Mouse (Mus musculus): Measurements from ENCODE around the gene Cacna1e. TPM values are rescaled to one million over a fixed set of nuclear protein-coding genes. Genes with fewer than 3 reads are reported as not detected.

Cacna1e gene
- polyA plus RNA-seq, 1 experiment from 2014 or later, result 10.7 TPM

DNA sequence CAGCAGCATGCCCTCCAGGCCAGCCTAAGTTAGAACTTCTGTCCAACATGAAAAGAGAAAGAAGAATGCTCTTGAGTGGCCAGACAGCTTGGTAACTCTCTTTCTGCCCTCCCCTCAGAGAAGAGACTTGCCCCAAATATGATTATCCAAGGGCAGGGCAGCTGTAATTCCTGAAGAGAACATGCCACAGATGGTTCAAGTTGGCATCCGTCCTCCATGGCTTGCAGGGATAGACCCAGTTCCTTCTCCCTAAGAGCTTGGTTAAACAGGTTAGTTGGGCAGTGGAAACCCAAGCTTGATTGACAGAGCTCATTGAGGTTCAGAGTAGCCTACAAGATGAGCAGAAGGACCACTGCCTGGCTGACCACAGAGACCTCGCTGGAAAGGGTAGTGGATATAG lies 85.5 kb downstream of the Cacna1e start:
- WGBS, result 71% methylated on average over 2 of the region's 2 CpGs
- Histone ChIP-seq H3K4me3 (no peak overlapping the region), H3K36me3 (no peaks in the 10 kb centered on the region), H3K4me2 (no peak overlapping the region), H3K9ac (no peak overlapping the region), H3K4me1 (replicated peaks) (no peaks in the 10 kb centered on the region), H3K9me3 (no peaks in the 10 kb centered on the region), H3K27ac (replicated peaks) (no peak overlapping the region), H3K27me3 (no peaks in the 10 kb centered on the region)
- no peak for ATAC-seq (ENCODE audit: low read depth)

DNA sequence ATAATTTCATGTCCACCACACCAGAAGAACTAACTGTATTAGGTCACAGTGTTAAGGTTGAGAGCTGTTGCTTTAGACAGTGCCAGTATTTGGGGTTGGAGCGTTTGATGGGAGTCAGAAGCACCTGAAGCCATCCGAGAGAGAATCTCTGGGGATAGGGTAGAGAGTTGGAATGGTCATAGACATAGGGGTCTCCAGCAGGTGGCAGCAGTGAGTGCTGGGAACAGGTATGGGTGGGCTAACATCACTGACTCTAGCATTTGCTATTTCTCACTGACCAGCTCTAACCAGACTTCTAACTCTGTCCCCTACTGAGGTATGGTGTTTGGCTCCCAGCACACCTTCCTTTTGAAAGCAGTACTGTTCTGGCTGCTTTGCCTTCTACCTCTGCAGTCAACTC lies 87.6 kb downstream of the Cacna1e start:
- no peak for ATAC-seq (ENCODE audit: low read depth)
- Histone ChIP-seq H3K9ac (no peak overlapping the region), H3K27me3 (no peaks in the 10 kb centered on the region), H3K27ac (replicated peaks) (no peak overlapping the region), H3K4me1 (replicated peaks) (no peaks in the 10 kb centered on the region; the same call in 1 of the 2 replicates), H3K4me2 (no peak overlapping the region), H3K9me3 (no peaks in the 10 kb centered on the region), H3K4me3 (no peak overlapping the region), H3K36me3 (no peaks in the 10 kb centered on the region)
- 65% methylated on average over 2 of the region's 2 CpGs for WGBS

DNA sequence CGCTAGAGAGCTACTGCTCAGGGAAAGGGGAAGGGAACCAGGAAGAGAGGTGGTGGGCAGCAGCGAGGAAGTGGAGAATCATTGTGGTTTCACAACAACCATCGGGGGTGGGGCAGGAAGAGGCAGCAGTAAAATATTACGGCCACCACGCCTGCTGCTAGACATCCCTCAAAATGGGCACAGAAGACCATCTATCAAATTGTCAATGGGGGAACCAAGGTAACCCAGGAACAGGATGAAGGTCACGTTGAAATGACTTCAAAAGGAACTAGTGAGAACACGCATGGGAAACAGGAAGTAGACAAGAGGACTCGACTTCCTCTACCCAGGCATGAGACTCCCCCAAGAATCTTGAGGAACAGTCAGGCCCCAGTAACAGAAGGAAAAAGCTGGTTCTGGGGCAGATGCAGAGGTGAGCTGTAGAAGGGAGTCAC lies 89.8 kb downstream of the Cacna1e start:
- Histone ChIP-seq H3K4me2 (no peak overlapping the region), H3K9ac (no peak overlapping the region), H3K27ac (replicated peaks) (no peak overlapping the region), H3K9me3 (no peaks in the 10 kb centered on the region), H3K36me3 (no peaks in the 10 kb centered on the region), H3K4me1 (replicated peaks) (peaks cover 7% of the 10 kb centered on the region; the same call in 1 of the 2 replicates), H3K27me3 (no peaks in the 10 kb centered on the region), H3K4me3 (no peak overlapping the region)
- 84% methylated on average over 8 of the region's 8 CpGs for WGBS
- ATAC-seq (ENCODE audit: low read depth), result no peak

DNA sequence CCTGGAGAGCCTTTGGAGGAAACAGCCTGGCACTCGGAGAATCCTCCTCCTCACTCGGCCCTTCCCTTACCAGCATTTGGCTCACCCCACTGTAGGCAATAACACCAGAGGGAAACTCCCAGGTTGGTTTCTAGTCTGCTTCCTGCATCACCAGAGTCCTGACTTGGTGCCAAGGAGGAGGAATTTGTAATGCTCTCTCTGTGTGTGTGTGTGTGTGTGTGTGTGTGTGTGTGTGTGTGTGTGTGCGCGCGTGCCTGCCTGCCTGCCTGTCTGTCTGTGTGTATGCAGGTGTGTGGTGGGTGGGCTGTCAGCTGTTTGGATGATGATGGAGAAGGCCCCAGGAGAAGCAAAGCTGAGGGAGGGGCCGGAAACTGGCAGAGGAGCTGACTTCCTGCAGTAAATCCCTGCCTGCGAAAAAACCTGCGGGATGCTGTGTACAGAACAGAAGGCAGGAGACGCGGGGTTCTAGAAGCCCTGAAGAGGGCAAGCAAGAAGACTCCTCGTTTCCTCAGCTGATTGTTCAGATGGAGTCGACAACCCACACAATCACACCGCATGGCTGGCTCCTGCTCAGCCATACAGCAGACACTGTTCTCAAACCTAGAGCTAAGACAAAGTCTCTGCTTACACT lies 92.6 kb downstream of the Cacna1e start:
- 65% methylated on average over 13 of the region's 13 CpGs for WGBS
- H3K27me3 ChIP-seq, result peaks cover 3% of the 10 kb centered on the region; the same call in 1 of the 2 replicates
- H3K4me1 ChIP-seq (replicated peaks), result peaks cover 14% of the 10 kb centered on the region; the same call in 1 of the 2 replicates
- ATAC-seq (ENCODE audit: low read depth), result no peak
- no peak overlapping the region for H3K4me3 ChIP-seq
- no peak overlapping the region for H3K4me2 ChIP-seq
- H3K9ac ChIP-seq, result no peak overlapping the region
- no peaks in the 10 kb centered on the region for H3K9me3 ChIP-seq
- H3K36me3 ChIP-seq, result no peaks in the 10 kb centered on the region
- H3K27ac ChIP-seq (replicated peaks), result no peak overlapping the region; the same call in 1 of the 2 replicates

DNA sequence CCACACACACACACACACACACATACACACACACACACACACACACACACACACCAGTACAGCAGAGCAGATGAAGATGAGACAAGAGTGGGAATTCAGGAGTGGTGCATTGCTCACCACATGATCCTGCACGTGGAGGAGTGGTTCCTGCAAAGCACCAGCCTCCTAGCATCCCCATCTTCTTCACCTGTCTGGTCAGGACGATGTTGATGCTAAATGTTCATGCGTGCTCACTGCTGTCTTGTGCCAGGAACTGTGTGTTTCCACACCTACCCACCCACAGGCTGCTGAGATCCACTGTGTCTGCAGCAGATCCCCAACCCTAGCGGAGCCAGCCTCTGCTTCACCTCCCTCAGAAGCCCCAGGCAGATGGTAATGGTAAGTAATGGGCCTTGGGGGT lies 95.8 kb downstream of the Cacna1e start:
- H3K36me3 ChIP-seq, result no peaks in the 10 kb centered on the region
- ATAC-seq (ENCODE audit: low read depth), result peak; percentile 24; the same call in 1 of the 2 replicates
- 0 out of 2 replicates have a peak overlapping the region, but pooled peaks have one; percentile 13 for H3K27ac ChIP-seq (replicated peaks)
- peaks cover 15% of the 10 kb centered on the region for H3K27me3 ChIP-seq
- H3K4me1 ChIP-seq (replicated peaks), result peaks cover 28% of the 10 kb centered on the region; the same call in 1 of the 2 replicates
- no peaks in the 10 kb centered on the region for H3K9me3 ChIP-seq
- no peak overlapping the region for H3K4me2 ChIP-seq
- H3K9ac ChIP-seq, result no peak overlapping the region
- H3K4me3 ChIP-seq, result no peak overlapping the region
- 75% methylated on average over 4 of the region's 4 CpGs for WGBS

DNA sequence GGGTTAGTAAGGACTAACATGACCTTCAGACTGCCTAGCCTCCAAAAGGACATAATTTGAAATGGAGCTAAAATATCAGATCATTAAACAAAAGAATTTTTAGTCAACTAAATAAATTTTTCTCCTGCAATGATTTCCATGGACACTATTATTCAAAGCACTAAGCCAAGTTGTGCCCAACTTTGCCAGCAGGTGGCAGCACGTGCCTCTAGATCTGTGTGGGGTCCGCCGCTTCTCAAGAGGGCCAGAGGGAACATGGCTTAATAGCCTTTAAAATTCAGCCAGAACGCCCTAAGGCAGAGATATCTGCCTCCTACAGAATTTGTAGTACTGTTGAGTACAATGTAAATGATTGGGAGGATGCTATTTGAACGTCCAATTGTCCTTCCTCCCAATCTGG lies 96.2 kb downstream of the Cacna1e start:
- Histone ChIP-seq H3K4me3 (no peak overlapping the region), H3K9me3 (no peaks in the 10 kb centered on the region), H3K9ac (no peak overlapping the region), H3K4me2 (no peak overlapping the region), H3K27me3 (peaks cover 16% of the 10 kb centered on the region), H3K36me3 (no peaks in the 10 kb centered on the region), H3K4me1 (replicated peaks) (peaks cover 28% of the 10 kb centered on the region; the same call in 1 of the 2 replicates), H3K27ac (replicated peaks) (no peak overlapping the region)
- ATAC-seq (ENCODE audit: low read depth), result peak; percentile 49; the same call in 1 of the 2 replicates
- 7% methylated on average over 5 of the region's 5 CpGs for WGBS

DNA sequence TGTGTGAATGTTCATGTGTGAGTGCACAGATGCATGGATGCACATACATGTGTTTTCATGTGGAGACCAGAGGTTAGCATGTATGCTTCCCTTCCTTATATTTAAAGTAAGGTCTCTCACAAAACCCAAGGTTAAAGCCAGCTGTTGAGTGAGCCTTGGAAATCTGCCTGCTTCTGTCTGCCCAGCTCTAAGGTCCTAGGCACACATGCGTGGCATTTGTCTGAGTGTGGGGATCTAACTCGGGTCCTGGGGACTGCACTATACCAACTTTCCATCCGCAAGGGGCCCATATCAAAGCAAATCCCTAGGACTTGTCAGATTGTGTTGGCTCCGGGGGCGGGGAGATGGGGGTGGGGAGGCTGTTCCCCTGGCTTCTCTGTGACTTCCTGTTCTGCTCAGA lies 96.9 kb downstream of the Cacna1e start:
- Histone ChIP-seq H3K27me3 (peaks cover 20% of the 10 kb centered on the region), H3K4me3 (no peak overlapping the region), H3K27ac (replicated peaks) (no peak overlapping the region), H3K9ac (no peak overlapping the region), H3K36me3 (no peaks in the 10 kb centered on the region), H3K4me1 (replicated peaks) (peaks cover 28% of the 10 kb centered on the region; the same call in 1 of the 2 replicates), H3K4me2 (no peak overlapping the region), H3K9me3 (no peaks in the 10 kb centered on the region)
- WGBS, result 61% methylated on average over 5 of the region's 5 CpGs
- ATAC-seq (ENCODE audit: low read depth), result no peak

DNA sequence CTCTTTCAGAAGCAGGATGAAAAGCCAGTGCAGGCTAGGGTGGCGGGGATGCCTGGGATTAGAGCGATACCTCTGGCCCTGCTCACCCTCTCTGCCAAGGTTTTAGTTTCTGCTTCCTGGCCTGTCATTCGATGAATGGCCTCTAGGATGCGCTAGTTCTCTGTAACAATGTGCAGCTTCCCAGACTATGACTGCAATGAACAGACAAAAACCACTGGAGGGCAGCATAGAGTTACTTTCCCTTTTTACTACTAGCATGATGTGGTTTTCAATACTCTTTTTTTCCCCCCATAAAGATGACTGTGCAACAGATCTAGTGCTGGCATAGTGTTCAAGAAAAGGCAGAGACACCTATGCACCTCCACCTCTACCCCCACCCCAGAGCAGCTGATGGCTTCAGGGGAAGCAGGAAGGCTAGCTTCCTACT lies 98.0 kb downstream of the Cacna1e start:
- H3K4me2 ChIP-seq, result no peak overlapping the region
- H3K27me3 ChIP-seq, result peaks cover 20% of the 10 kb centered on the region
- H3K9me3 ChIP-seq, result no peaks in the 10 kb centered on the region
- H3K9ac ChIP-seq, result no peak overlapping the region
- no peak overlapping the region for H3K4me3 ChIP-seq
- WGBS, result 4% methylated on average over 4 of the region's 4 CpGs
- peak; percentile 30; the same call in 1 of the 2 replicates for ATAC-seq (ENCODE audit: low read depth)
- H3K27ac ChIP-seq (replicated peaks), result no peak overlapping the region
- H3K36me3 ChIP-seq, result no peaks in the 10 kb centered on the region
- H3K4me1 ChIP-seq (replicated peaks), result peaks cover 28% of the 10 kb centered on the region; the same call in 1 of the 2 replicates

DNA sequence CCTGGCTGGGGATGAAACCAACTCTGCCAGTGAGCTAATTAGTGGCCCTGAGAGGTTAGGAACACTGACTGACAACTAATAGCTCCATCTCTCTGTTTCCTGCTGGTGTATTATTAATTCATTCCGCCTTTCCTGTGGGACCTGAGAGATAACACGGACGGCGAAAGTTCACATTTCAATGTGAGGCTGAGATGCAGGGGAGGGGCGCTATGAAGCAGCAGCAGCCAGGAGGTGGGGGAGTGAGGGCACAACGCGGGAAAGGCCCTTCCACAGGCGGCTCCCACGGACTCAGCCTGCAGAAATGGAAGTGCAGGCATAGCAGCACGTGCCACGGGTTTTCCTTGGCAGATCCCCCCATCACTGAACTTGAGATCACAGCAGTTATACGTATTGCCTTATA lies 99.4 kb downstream of the Cacna1e start:
- Histone ChIP-seq H3K9ac (no peak overlapping the region), H3K4me2 (no peak overlapping the region), H3K27me3 (peaks cover 20% of the 10 kb centered on the region), H3K4me3 (no peak overlapping the region), H3K4me1 (replicated peaks) (peaks cover 23% of the 10 kb centered on the region; the same call in 1 of the 2 replicates), H3K9me3 (no peaks in the 10 kb centered on the region), H3K27ac (replicated peaks) (no peak overlapping the region), H3K36me3 (no peaks in the 10 kb centered on the region)
- no peak for ATAC-seq (ENCODE audit: low read depth)
- WGBS, result 27% methylated on average over 12 of the region's 12 CpGs

DNA sequence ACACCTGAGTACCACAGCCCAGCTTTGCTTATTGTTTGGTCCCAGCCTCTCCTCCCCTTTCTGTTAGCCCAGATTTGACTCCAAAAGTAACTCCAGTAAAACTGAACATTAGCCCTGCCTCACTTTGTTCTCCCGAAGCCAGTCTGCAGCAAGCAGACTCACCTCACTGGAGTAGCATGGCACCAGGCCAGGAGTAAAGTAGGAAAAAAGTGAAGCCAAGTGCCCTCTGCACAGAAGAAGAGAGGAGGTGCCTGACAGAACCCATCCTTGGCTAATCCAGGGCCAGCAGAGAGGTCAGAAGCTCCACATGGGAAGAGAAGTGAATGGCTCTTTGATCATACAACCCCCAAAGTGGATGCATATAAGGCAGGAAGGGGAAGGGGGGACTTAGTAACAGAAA lies 100.8 kb downstream of the Cacna1e start:
- Histone ChIP-seq H3K36me3 (no peaks in the 10 kb centered on the region), H3K4me3 (no peak overlapping the region), H3K9ac (no peak overlapping the region), H3K27me3 (peaks cover 18% of the 10 kb centered on the region), H3K9me3 (no peaks in the 10 kb centered on the region), H3K4me1 (replicated peaks) (peaks cover 23% of the 10 kb centered on the region; the same call in 1 of the 2 replicates), H3K27ac (replicated peaks) (no peak overlapping the region), H3K4me2 (no peak overlapping the region)
- WGBS, result 97% methylated on average over 1 of the region's 1 CpGs
- no peak for ATAC-seq (ENCODE audit: low read depth)

DNA sequence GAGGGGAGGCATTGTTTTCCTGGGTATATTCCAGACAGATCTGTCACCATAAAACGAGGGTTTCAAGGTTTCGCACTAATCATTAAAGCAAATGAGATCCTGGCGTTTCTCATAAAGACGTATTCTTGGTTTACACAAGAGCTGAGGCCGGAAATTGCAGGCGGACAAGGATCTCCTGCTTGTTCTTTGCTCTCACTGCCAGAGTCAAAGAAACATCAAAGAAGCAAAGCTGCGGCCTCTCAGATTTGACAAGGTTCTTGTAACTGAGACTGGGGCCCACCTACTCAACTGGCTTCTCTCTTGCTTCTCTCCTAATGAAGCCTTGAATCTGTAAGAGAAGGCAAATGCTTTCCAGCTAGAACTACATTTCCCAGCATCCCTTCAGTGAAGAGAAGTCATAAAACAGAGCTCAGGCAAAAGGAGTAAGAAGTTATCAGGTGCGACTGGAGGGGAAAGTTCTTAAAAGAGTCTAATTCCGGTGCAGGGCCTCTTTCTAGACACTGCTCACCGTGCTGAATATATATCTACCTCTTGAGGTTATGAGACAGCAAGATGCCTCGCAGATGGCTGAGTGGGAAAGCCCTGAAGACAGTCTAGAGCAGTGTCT lies 104.3 kb downstream of the Cacna1e start:
- Histone ChIP-seq H3K4me1 (replicated peaks) (peaks cover 11% of the 10 kb centered on the region; the same call in 1 of the 2 replicates), H3K4me3 (no peak overlapping the region), H3K27me3 (peaks cover 10% of the 10 kb centered on the region), H3K36me3 (no peaks in the 10 kb centered on the region), H3K27ac (replicated peaks) (no peak overlapping the region), H3K9me3 (no peaks in the 10 kb centered on the region), H3K9ac (no peak overlapping the region), H3K4me2 (no peak overlapping the region)
- 40% methylated on average over 11 of the region's 11 CpGs for WGBS
- no peak for ATAC-seq (ENCODE audit: low read depth)

DNA sequence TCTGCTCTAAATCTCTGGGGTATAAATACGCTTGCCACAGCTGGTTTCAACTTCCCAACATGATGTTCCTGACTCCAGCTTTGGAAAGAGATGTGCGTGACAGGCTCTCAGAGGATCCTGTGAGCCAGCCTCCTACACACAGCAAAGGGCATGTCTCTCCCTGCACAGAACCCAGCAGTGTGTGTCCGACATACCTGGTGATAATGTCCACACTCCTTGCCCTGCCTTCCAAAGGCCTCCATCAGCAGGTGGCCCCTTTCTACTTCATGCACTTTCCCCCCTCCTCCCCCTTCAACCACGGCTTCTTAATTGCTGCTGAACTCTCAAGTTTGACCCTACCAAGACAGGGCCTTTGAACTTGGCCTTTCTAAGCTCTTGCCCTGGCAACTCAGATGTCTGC lies 108.0 kb downstream of the Cacna1e start:
- Histone ChIP-seq H3K4me2 (no peak overlapping the region), H3K27me3 (no peaks in the 10 kb centered on the region), H3K9ac (no peak overlapping the region), H3K27ac (replicated peaks) (no peak overlapping the region), H3K4me3 (no peak overlapping the region), H3K9me3 (no peaks in the 10 kb centered on the region), H3K36me3 (no peaks in the 10 kb centered on the region), H3K4me1 (replicated peaks) (0 out of 2 replicates have a peak, but pooled peaks cover 5% of the 10 kb centered on the region)
- ATAC-seq (ENCODE audit: low read depth), result no peak
- 74% methylated on average over 4 of the region's 4 CpGs for WGBS

Measured in neural tube, embryonic 13.5 days (tissue).